Mouse (Mus musculus) erythroblast, adult 5-6 weeks (primary cell): ENCODE measurements around the gene Nyap2. TPM values are rescaled to one million over a fixed set of nuclear protein-coding genes. Genes with fewer than 3 reads are reported as not detected.

ENCODE experiments used
- ATAC-seq: replicated peaks from 2 replicates; pipeline ENCODE4 v1.8.0; 2016; ENCODE audit warnings: moderate number of reproducible peaks, mild to moderate bottlenecking, moderate TSS enrichment, inconsistent platforms; ENCODE audit not compliant: poor library complexity, low FRiP score, severe bottlenecking
- total RNA-seq, 2 experiments: library from RNA; stranded (forward) in 1 of 2; stranded (reverse) in 1 of 2; fragments of 150-400 nt in 1 of 2; fragments of 200-764, 138-1000 nt in 1 of 2; gene quantifications; 2 replicates each; pipeline versions ENCODE4 v1.2.3 to v1.2.4; 2015 to 2017; ENCODE audit warnings: low replicate concordance in 2 of 2

Nyap2 gene
- total RNA-seq (2015; ENCODE audit: low replicate concordance) (not detected in 2 replicates), total RNA-seq (2017; ENCODE audit: low replicate concordance) (not detected in 2 replicates)

DNA sequence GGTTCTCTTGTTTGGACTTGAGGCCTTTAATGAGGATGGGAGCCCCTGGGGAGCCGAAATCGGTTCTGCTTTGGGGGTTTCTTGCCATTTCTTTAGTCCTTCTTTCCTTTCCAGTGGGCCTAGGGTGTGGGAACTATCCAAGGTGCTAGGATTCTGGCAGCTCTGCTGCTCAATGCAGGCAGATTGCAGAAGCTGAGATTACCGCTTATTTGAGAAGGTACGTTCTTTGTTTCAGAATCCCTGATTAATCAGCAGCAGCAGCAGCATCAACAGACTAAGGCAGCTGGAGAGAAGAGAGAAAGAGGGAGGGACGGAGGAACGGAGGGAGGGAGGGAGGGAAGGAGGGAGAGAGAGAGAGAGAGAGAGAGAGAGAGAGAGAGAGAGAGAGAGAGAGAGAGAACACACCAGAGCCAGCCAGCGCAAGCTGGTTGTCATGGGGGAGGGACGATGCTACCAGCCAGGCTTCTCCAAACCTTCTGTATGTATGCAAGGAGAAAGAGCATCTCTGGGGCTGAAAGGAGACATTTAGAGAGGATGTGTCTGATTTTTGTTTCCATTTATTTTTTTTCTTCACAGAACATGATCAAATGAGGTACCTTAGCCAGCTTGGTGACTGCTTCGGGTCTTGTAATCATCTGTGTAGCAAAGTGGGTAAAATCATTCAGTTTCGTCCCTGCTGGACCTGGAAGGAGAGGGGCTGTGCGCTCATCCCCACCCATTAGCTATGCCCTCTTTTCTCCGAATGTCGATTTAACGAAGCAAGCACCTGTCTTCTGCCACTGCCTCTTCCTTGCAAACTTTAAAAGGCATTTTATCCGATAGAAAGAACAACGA, at the start of gene Nyap2:
Nyap2 (plus strand) TSS at position 120 of the 834 bp plus-strand sequence.
- no peak for ATAC-seq

DNA sequence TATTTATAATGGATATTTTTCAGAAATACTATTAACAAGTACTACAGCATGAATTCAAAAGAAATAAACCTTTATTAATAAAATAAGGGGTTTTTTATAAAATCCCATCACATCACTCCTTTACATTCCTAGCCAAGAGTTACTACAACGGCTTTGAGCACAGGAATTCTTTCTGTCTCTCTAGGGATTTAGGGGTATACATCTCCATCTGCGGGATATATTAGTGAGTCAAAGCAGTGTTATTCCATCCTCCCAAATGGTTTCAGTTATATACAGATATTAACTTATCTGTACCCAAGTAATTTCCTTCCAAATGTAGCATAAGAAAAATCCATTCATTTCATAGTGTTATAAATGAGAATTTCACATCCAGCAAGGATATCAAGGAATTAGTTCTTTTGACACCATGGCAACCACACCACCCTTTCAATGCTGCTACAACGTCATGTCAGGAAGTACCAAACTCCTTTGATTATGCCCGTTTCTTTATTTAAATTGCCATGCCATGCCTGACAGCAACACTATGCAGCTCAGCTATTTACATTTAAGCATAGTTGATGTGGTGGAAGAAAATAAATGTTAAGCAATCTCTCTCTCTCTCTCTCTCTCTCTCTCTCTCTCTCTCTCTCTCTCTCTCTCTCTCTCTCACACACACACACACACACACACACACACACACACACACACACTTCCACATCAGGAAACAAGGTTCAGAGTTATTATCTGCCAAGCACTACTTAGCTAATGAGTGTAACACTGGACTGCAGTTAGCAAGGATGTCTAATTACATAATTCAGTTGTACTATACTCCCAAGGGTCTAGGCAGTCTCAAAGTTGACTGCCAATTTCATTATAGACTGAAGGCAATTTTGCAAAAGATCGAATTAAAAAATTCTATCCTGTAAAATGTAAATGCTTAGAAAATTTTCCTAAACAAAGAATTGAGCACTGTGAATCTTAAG, 33.6 kb upstream of the Nyap2 start:
- ATAC-seq: no peak

DNA sequence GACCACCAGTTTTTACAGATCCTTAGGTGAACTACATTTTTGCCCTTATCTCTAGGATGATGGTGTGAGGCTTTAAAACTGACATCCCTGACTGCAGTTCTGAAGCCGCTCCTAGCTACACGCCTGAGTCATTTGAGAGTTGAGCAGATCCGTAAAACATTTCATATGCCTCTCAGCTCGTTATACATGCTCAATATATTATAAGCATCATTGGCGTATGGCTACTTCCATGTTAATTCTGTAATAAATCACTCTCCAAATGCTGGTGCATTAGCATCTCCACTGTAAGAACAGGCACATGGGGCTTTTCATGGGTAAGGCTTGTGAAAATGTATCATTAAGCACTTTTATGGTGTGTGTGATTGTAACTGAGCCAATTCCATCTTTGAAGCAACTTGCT, 18.4 kb upstream of the Nyap2 start:
- no peak for ATAC-seq

GRCm38 (mm10) chr1:81058835-81059234, 17.9 kb upstream of the Nyap2 start:
- no peak for ATAC-seq

DNA sequence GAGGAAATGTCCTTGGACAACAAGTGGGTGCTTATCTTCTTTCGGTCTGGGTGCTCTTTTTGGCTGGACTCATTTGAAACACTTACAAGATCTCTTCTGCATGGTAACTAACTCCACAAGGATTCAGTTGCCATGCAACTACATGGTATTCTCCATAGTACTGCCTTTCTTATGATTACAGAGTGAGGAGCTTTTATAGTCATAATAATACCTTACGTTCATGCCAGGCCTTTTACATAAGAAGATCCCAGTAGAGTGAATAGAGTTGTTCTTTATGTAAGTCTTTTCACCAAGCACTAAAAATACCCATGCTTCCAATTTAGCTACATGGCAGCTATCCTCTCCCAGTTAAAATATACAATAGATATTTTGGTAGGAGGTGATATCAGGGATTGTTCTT, 13.9 kb upstream of the Nyap2 start:
- no peak for ATAC-seq

DNA sequence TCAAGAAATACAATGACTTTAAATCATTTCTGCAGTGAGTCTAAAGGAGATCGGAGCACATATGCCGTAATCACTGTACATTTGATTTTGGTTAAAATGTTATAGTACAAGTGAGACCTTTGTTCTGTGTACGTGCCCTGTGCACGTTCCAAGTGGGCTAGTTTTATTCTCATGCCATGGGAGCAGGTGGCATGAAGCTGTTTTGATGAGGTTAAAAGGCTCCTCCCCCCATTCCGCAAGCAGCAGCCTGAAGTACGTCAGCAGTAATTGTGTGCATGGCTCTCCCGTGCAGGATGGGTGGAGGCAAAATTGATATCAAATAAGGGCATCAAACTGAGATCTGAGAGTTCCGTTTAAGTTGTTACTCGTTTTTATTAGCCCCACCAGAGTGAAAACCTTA, 491 bp upstream of the Nyap2 start:
- ATAC-seq: no peak

GRCm38 (mm10) chr1:81077665-81078314, 1.0 kb downstream of the Nyap2 start:
- no peak for ATAC-seq

DNA sequence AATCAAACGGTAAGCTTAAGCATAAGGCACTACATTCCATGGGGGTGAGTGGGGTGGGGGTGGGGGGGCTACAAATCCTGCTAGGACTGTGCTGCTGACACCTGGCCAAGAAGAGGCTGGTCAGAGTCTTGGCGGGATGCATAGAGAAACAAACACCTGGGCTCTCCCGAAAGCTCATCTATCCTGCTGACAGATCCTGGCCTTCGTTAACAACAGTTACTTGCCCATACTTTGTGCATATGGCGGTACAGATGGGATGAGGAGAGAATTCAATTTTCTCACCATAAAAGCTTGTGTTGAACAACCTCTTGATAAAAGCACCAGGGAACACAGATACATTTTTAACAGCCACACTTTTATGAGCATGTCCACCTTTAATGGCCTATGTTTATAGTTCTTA, 10.7 kb downstream of the Nyap2 start:
- ATAC-seq: no peak

DNA sequence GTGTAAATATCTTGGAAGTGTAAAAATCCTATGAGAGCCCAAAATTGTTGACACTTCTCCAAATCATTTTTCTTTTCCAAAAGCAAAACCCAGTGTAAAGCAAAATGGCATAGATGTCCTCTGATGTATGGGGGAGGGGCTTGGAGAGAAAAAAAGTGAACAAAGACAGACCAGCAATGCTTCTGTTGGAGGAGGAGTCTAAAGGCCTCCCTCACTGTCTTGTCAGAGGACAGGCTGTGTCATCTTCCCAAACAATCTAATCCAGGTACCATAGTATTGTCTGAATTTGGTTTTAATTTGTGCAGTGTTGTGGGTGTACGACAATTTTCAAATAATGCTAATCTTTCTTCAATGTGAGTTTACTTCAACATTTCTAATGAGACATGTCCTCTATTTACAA, 13.7 kb downstream of the Nyap2 start:
- no peak for ATAC-seq

GRCm38 (mm10) chr1:81090979-81091378, 14.2 kb downstream of the Nyap2 start:
- no peak for ATAC-seq

- ATAC-seq: no peak
These were observed 15.3 kb downstream of the Nyap2 start for GRCm38 (mm10) chr1:81092056-81092455.

- no peak for ATAC-seq
These were observed 16.1 kb downstream of the Nyap2 start for GRCm38 (mm10) chr1:81092886-81093285.

GRCm38 (mm10) chr1:81098950-81099349, 22.2 kb downstream of the Nyap2 start:
- no peak for ATAC-seq

- ATAC-seq: no peak
These were observed 25.0 kb downstream of the Nyap2 start for GRCm38 (mm10) chr1:81101749-81102148.

DNA sequence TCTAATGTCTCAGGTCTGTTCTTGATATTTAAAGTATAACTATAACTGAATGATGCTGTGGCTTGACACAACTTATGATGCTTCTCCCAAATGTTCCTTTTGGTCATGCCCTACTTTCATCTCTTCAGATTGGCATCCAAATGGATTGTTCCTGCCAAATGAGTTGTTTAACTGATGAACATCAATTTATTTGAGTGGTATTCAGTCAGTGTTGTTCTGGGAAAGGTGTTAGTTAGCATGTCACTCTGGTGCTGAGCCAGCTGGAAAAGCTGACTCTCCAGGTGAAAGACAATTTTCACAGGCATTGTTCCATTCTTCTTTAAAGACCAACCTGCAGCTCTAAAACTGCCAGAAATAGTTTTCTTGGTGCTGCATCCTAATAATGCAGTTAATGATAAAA, 43.0 kb downstream of the Nyap2 start:
- ATAC-seq: no peak

- ATAC-seq: no peak
These were observed 55.4 kb downstream of the Nyap2 start for GRCm38 (mm10) chr1:81132007-81132712.

DNA sequence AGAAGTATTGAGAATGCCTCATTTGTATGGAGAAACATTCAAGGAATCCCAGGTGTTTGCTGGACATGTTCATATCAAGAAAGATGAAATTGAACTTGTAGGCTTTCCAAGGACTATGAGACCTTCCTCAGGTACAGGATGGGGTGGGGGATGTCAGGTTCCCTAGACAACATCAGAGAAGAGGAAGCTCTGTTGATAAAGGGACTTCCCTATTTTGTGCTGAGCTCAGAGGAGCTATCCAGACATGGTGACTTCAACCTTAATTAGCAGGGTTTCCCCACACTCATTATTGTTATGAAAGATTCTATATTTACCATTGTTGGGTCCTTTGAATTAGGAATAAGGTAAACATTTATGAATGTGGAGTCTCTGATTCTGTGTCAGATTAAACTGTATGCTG, 67.1 kb downstream of the Nyap2 start:
- ATAC-seq: no peak

DNA sequence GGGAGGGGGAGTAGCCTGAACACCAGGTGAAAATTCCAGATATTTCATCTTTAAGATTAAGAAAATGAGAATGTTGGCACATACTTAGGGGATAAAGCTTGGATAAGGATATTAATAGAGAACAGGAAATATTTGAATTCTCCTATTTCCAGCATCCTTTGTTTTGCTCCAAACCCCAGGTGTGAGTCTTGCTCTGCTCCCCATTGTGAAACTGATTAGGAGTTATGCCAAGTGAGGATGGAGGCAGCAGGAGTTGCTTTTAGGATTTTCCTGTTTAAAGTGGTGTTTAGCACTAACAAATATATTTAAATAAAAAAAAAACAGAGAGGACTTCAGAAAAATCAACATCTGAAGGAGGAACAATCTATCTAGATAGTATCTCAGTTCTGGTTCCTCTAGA, 68.8 kb downstream of the Nyap2 start:
- no peak for ATAC-seq

- ATAC-seq: no peak
These were observed 92.5 kb downstream of the Nyap2 start for GRCm38 (mm10) chr1:81169245-81169644.

- no peak for ATAC-seq
These were observed 96.0 kb downstream of the Nyap2 start for GRCm38 (mm10) chr1:81172703-81173102.
